Mouse (Mus musculus): ENCODE results near the gene Fam171a2. TPM values are rescaled to one million over a fixed set of nuclear protein-coding genes. Genes with fewer than 3 reads are reported as not detected.

Fam171a2 gene
- polyA plus RNA-seq, 1 experiment, result 5.4 TPM

GRCm38 (mm10) chr11:102445264-102445890, 2.1 kb downstream of the Fam171a2 start:
- Histone ChIP-seq H3K27me3 (ENCODE audit: control insufficient read depth, insufficient read depth, low read length) (peaks cover 33% of the 10 kb centered on the region), H3K36me3 (ENCODE audit: control insufficient read depth, insufficient read depth, low read length) (no peaks in the 10 kb centered on the region), H3K4me1 (ENCODE audit: control insufficient read depth, insufficient read depth, insufficient read length, low read length) (peaks cover 8% of the 10 kb centered on the region), H3K27ac (ENCODE audit: insufficient read depth, low read depth, low read length) (no peak overlapping the region), H3K4me3 (ENCODE audit: low read depth, low read length) (no peak overlapping the region)
- WGBS, result 22% methylated on average over 10 of the region's 10 CpGs
- TF ChIP-seq CTCF (IDR thresholded peaks at IDR 0.05; ENCODE audit: extremely low read depth, insufficient read length, insufficient replicate concordance, low read depth, low read length), result no peak
- no peak for TF ChIP-seq POLR2A (IDR thresholded peaks at IDR 0.05; ENCODE audit: low read depth, low read length)

GRCm38 (mm10) chr11:102444781-102445180, 2.7 kb downstream of the Fam171a2 start:
- peaks cover 33% of the 10 kb centered on the region for H3K27me3 ChIP-seq (ENCODE audit: control insufficient read depth, insufficient read depth, low read length)
- H3K4me1 ChIP-seq (ENCODE audit: control insufficient read depth, insufficient read depth, insufficient read length, low read length), result peaks cover 8% of the 10 kb centered on the region
- no peak overlapping the region for H3K27ac ChIP-seq (ENCODE audit: insufficient read depth, low read depth, low read length)
- H3K36me3 ChIP-seq (ENCODE audit: control insufficient read depth, insufficient read depth, low read length), result no peaks in the 10 kb centered on the region
- WGBS, result 31% methylated on average over 6 of the region's 6 CpGs
- no peak for TF ChIP-seq POLR2A (IDR thresholded peaks at IDR 0.05; ENCODE audit: low read depth, low read length)
- TF ChIP-seq CTCF (IDR thresholded peaks at IDR 0.05; ENCODE audit: extremely low read depth, insufficient read length, insufficient replicate concordance, low read depth, low read length), result no peak
- no peak overlapping the region for H3K4me3 ChIP-seq (ENCODE audit: low read depth, low read length)

- 74% methylated on average over 3 of the region's 3 CpGs for WGBS
Observed at GRCm38 (mm10) chr11:102444321-102444720, 3.2 kb downstream of the Fam171a2 start.

GRCm38 (mm10) chr11:102443740-102444139, 3.7 kb downstream of the Fam171a2 start:
- Histone ChIP-seq H3K4me1 (ENCODE audit: control insufficient read depth, insufficient read depth, insufficient read length, low read length) (peaks cover 8% of the 10 kb centered on the region), H3K4me3 (ENCODE audit: low read depth, low read length) (no peak overlapping the region), H3K27ac (ENCODE audit: insufficient read depth, low read depth, low read length) (no peak overlapping the region), H3K36me3 (ENCODE audit: control insufficient read depth, insufficient read depth, low read length) (no peaks in the 10 kb centered on the region), H3K27me3 (ENCODE audit: control insufficient read depth, insufficient read depth, low read length) (peaks cover 33% of the 10 kb centered on the region)
- TF ChIP-seq CTCF (IDR thresholded peaks at IDR 0.05; ENCODE audit: extremely low read depth, insufficient read length, insufficient replicate concordance, low read depth, low read length) (no peak), POLR2A (IDR thresholded peaks at IDR 0.05; ENCODE audit: low read depth, low read length) (no peak)
- WGBS, result 49% methylated on average over 12 of the region's 12 CpGs

More at GRCm38 (mm10) chr11:102444321-102444720, 3.2 kb downstream of the Fam171a2 start:
- H3K27me3 ChIP-seq (ENCODE audit: control insufficient read depth, insufficient read depth, low read length), result peaks cover 34% of the 10 kb centered on the region
- H3K4me3 ChIP-seq (ENCODE audit: low read depth, low read length), result no peak overlapping the region
- no peak for TF ChIP-seq CTCF (IDR thresholded peaks at IDR 0.05; ENCODE audit: extremely low read depth, insufficient read length, insufficient replicate concordance, low read depth, low read length)
- TF ChIP-seq POLR2A (IDR thresholded peaks at IDR 0.05; ENCODE audit: low read depth, low read length), result no peak
- peaks cover 8% of the 10 kb centered on the region for H3K4me1 ChIP-seq (ENCODE audit: control insufficient read depth, insufficient read depth, insufficient read length, low read length)
- no peak overlapping the region for H3K27ac ChIP-seq (ENCODE audit: insufficient read depth, low read depth, low read length)
- no peaks in the 10 kb centered on the region for H3K36me3 ChIP-seq (ENCODE audit: control insufficient read depth, insufficient read depth, low read length)

DNA sequence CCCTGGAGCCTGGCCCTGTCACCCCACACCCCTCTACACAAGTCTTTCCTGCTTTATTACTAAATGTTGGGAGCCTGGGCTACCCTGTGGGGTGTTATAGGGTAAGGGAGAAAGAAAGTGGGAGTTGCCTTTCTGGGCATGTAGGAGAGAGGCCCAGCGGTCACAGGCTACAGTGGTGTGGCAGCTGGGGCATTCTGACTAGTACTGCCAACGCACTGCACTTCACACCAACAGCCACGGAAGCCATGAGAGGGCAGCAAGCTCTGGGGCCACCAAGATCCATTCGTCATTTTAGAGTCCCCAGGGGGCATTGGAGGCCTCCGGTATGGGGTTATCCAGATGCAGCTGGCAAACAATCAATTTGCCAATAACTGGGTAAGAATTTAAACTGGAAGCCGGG, 5.4 kb downstream of the Fam171a2 start:
- 83% methylated on average over 6 of the region's 6 CpGs for WGBS
- TF ChIP-seq CTCF (IDR thresholded peaks at IDR 0.05; ENCODE audit: extremely low read depth, insufficient read length, insufficient replicate concordance, low read depth, low read length), result no peak
- TF ChIP-seq POLR2A (IDR thresholded peaks at IDR 0.05; ENCODE audit: low read depth, low read length), result no peak
- Histone ChIP-seq H3K4me1 (ENCODE audit: control insufficient read depth, insufficient read depth, insufficient read length, low read length) (peaks cover 18% of the 10 kb centered on the region), H3K27ac (ENCODE audit: insufficient read depth, low read depth, low read length) (no peak overlapping the region), H3K27me3 (ENCODE audit: control insufficient read depth, insufficient read depth, low read length) (peaks cover 26% of the 10 kb centered on the region), H3K4me3 (ENCODE audit: low read depth, low read length) (no peak overlapping the region), H3K36me3 (ENCODE audit: control insufficient read depth, insufficient read depth, low read length) (no peaks in the 10 kb centered on the region)

DNA sequence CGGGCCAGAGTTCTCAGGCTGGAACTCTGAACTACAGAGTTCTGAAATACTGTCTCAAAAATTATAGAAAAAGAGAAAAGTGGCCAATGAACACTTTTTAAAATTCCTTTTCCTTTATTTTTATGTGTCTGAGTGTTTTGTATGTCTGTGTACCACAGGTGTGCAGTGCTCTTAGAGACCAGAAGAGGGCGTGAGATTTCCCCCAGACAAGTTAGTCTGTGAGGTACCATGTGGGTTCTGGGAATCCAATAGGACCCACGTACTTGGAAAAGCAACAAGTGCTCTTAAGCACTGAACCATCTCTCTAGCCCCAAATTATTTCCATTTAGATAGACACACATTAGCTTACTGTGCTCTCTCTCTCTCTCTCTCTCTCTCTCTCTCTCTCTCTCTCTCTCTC, 6.0 kb downstream of the Fam171a2 start:
- Histone ChIP-seq H3K27me3 (ENCODE audit: control insufficient read depth, insufficient read depth, low read length) (peaks cover 19% of the 10 kb centered on the region), H3K4me1 (ENCODE audit: control insufficient read depth, insufficient read depth, insufficient read length, low read length) (peaks cover 17% of the 10 kb centered on the region), H3K36me3 (ENCODE audit: control insufficient read depth, insufficient read depth, low read length) (peaks cover 1% of the 10 kb centered on the region; the same call in 1 of the 2 replicates), H3K27ac (ENCODE audit: insufficient read depth, low read depth, low read length) (no peak overlapping the region), H3K4me3 (ENCODE audit: low read depth, low read length) (no peak overlapping the region)
- no peak for TF ChIP-seq CTCF (IDR thresholded peaks at IDR 0.05; ENCODE audit: extremely low read depth, insufficient read length, insufficient replicate concordance, low read depth, low read length)
- TF ChIP-seq POLR2A (IDR thresholded peaks at IDR 0.05; ENCODE audit: low read depth, low read length), result no peak
- 77% methylated on average over 3 of the region's 3 CpGs for WGBS

GRCm38 (mm10) chr11:102440255-102440654, 7.2 kb downstream of the Fam171a2 start:
- 92% methylated on average over 8 of the region's 8 CpGs for WGBS
- no peak for TF ChIP-seq POLR2A (IDR thresholded peaks at IDR 0.05; ENCODE audit: low read depth, low read length)
- H3K4me1 ChIP-seq (ENCODE audit: control insufficient read depth, insufficient read depth, insufficient read length, low read length), result peaks cover 10% of the 10 kb centered on the region
- peaks cover 14% of the 10 kb centered on the region; the same call in 1 of the 2 replicates for H3K27me3 ChIP-seq (ENCODE audit: control insufficient read depth, insufficient read depth, low read length)
- no peak overlapping the region for H3K4me3 ChIP-seq (ENCODE audit: low read depth, low read length)
- no peak overlapping the region for H3K27ac ChIP-seq (ENCODE audit: insufficient read depth, low read depth, low read length)
- peaks cover 11% of the 10 kb centered on the region for H3K36me3 ChIP-seq (ENCODE audit: control insufficient read depth, insufficient read depth, low read length)

Data from small intestine, adult 2 months (tissue).